Mouse (Mus musculus) mesoderm, embryonic 11.5 days (tissue): ENCODE results near the gene Gm11042.
A peak's percentile ranks its signal among the peaks of the same experiment; 100 is the strongest.

Experiments
- DNase-seq: peaks from one replicate; pipeline ENCODE4 v3.0.0-alpha.2; 2012; ENCODE audit warnings: low read depth, low spot score

Gene Gm11042

GRCm38 (mm10) chr12:74284685-74285054 is 31.5 kb downstream of the Gm11042 start:
- no peak for DNase-seq

- peak; percentile 96 for DNase-seq
Observed at GRCm38 (mm10) chr12:74284020-74284684, 32.0 kb downstream of the Gm11042 start.

- no peak for DNase-seq
Observed at GRCm38 (mm10) chr12:74282846-74283245, 33.3 kb downstream of the Gm11042 start.

- no peak for DNase-seq
Observed at GRCm38 (mm10) chr12:74281403-74281802, 34.8 kb downstream of the Gm11042 start.

GRCm38 (mm10) chr12:74277265-74277664 is 38.9 kb downstream of the Gm11042 start:
- DNase-seq = no peak

GRCm38 (mm10) chr12:74272545-74272944 is 43.6 kb downstream of the Gm11042 start:
- no peak for DNase-seq

- DNase-seq = no peak
Observed at GRCm38 (mm10) chr12:74268644-74269285, 47.4 kb downstream of the Gm11042 start.

GRCm38 (mm10) chr12:74267049-74267448 is 49.1 kb downstream of the Gm11042 start:
- no peak for DNase-seq
